ENCODE assay signal across 8 mouse cellular contexts in the genomic region with DNA sequence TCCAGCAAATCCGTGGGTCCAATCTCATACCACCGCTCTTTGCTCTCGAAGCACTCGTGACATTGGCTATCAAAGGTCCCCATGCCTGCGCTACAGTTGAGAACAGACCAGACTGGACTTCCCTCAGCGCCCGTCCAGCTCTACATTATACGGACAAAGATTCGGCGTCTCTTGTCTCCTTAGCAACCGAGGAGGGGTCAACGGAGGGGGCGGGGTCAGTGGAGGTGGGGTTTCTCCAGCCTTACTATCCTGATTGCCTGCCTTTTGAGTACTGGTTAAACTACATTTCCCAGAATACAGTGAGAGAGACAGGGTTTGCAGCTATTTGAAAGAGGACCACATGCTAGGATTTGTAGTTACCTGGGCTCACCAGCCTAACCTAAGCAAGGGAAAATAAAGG. TPM values are rescaled to one million over a fixed set of nuclear protein-coding genes. Genes with fewer than 3 reads are reported as not detected.
DNase-seq lines count a peak whose midpoint lies in the region; ATAC-seq and TF ChIP-seq lines count a peak whose summit lies in the region.

A gene (minus strand): TSS at position 169 of the 400 bp plus-strand sequence.

- H3K4me1 ChIP-seq in E14TG2a.4 (replicated peaks; ENCODE audit: low read depth, low read length), result peaks cover 25% of the 10 kb centered on the region
- no peaks in the 10 kb centered on the region; the same call in 1 of the 2 replicates for H3K4me1 ChIP-seq in forebrain, embryonic 16.5 days (replicated peaks; ENCODE audit: control insufficient read depth, insufficient read depth, low read length)
- no peaks in the 10 kb centered on the region for H3K4me1 ChIP-seq in lung, embryonic 16.5 days (replicated peaks; ENCODE audit: control insufficient read depth, insufficient read depth, low read length)

- ATAC-seq in forebrain, embryonic 16.5 days, result peak; percentile 87
- peak; percentile 93 for ATAC-seq in lung, embryonic 16.5 days (ENCODE audit: low read depth)

- H3K9ac ChIP-seq in forebrain, embryonic 16.5 days (replicated peaks; ENCODE audit: low read depth, low read length), result no peak within 1 kb of the TSS
- H3K9ac ChIP-seq in lung, embryonic 16.5 days (ENCODE audit: low read length), result no peak within 1 kb of the TSS

- H3K36me3 ChIP-seq in E14TG2a.4 (ENCODE audit: insufficient read depth, low read length), result no peaks in the 10 kb centered on the region
- no peaks in the 10 kb centered on the region for H3K36me3 ChIP-seq in forebrain, embryonic 16.5 days (ENCODE audit: control insufficient read depth, insufficient read depth)
- no peaks in the 10 kb centered on the region for H3K36me3 ChIP-seq in lung, embryonic 16.5 days (ENCODE audit: control insufficient read depth, insufficient read depth, low read length)

- H3K27ac ChIP-seq in forebrain, embryonic 16.5 days (ENCODE audit: low read length), result no peak within 1 kb of the TSS
- H3K27ac ChIP-seq in lung, embryonic 16.5 days (ENCODE audit: low read length), result no peak within 1 kb of the TSS

- WGBS in forebrain, embryonic 16.5 days, result 8% methylated on average over 13 of the region's 13 CpGs
- WGBS in lung, embryonic 16.5 days, result 4% methylated on average over 13 of the region's 13 CpGs

- DNase-seq in cerebellum, adult 18-20 months, result peak; percentile 23 to 27
- DNase-seq in heart, postnatal 4 days, result peak; percentile 73
- DNase-seq in layer of hippocampus, adult 18-20 months (ENCODE audit: low spot score in 2 of 2), result peak; percentile 9 to 40
- DNase-seq in right cerebral cortex, adult 2 months (ENCODE audit: low spot score in 2 of 2), result peak; percentile 19 to 32
- DNase-seq in thymus, postnatal 4 days, result no peak

- peak within 1 kb of the TSS; percentile 40 for H3K4me2 ChIP-seq in forebrain, embryonic 16.5 days (ENCODE audit: low read length)
- H3K4me2 ChIP-seq in lung, embryonic 16.5 days (ENCODE audit: low read depth, low read length), result peak within 1 kb of the TSS; percentile 49

- H3K9me3 ChIP-seq in E14TG2a.4 (ENCODE audit: low read length), result no peaks in the 10 kb centered on the region
- no peaks in the 10 kb centered on the region for H3K9me3 ChIP-seq in forebrain, embryonic 16.5 days (ENCODE audit: control insufficient read depth, low read length)
- H3K9me3 ChIP-seq in lung, embryonic 16.5 days (ENCODE audit: control insufficient read depth, low read length), result no peaks in the 10 kb centered on the region

- peaks cover 15% of the 10 kb centered on the region for H3K27me3 ChIP-seq in E14TG2a.4 (ENCODE audit: insufficient read depth, low read length)
- no peaks in the 10 kb centered on the region for H3K27me3 ChIP-seq in forebrain, embryonic 16.5 days (replicated peaks; ENCODE audit: control insufficient read depth, insufficient read depth, low read length)
- no peaks in the 10 kb centered on the region for H3K27me3 ChIP-seq in lung, embryonic 16.5 days (ENCODE audit: control insufficient read depth, insufficient read depth, low read depth, low read length)

- peak within 1 kb of the TSS; percentile 62 for H3K4me3 ChIP-seq in E14TG2a.4 (replicated peaks; ENCODE audit: low read length)
- peak within 1 kb of the TSS; percentile 29 for H3K4me3 ChIP-seq in forebrain, embryonic 16.5 days (replicated peaks; ENCODE audit: low read length)
- peak within 1 kb of the TSS; percentile 22 for H3K4me3 ChIP-seq in lung, embryonic 16.5 days (ENCODE audit: low read length)

- no peak for TF ChIP-seq CTCF in E14TG2a.4 (conservative IDR thresholded peaks at IDR 0.05; ENCODE audit: low read length)

RNA-seq across cellular contexts. Expression of the gene that starts here (rescaled TPM):
- polyA plus RNA-seq in forebrain, embryonic 16.5 days (2015; fragmentation: Nextera tagmentation; extraction: Ambion mirVana), result 0.42 and 1.4 TPM in 2 replicates
- total RNA-seq in heart, postnatal 4 days (2021), result not detected
- 1 to 10 TPM; 2.4 to 2.6 TPM for total RNA-seq in layer of hippocampus, adult 18-20 months (2021)
- 2.3 and 3.2 TPM in 2 replicates for polyA plus RNA-seq in lung, embryonic 16.5 days (2015; fragmentation: Nextera tagmentation; extraction: Ambion mirVana)

Comparison
In these comparisons a context has a peak if more than half of its experiments do, and no peak if none do; other contexts are left out.
1. Peak in DNase-seq in heart, postnatal 4 days; RNA of the gene not detected or under 1 TPM.